ENCODE assay signal across 21 mouse cellular contexts in the genomic region with DNA sequence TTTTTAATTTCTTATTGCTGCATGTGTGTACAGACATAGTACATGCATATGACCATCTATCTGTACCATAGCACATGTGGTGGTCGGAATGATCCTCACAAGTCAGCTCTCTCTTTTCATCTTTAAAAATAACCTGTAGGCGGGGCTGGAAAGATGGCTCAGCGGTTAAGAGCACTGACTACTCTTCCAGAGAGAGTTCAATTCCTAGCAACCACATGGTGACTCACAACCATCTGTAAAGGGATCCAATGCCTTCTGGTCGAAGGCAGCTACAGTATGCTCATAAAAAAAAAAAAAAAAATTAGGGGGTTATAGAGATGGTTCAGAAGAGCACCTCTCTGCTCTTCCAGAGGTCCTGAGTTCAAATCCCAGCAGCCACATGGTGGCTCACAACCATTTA. TPM values are rescaled to one million over a fixed set of nuclear protein-coding genes. Genes with fewer than 3 reads are reported as not detected.
DNase-seq lines count a peak whose midpoint lies in the region; TF ChIP-seq lines count a peak whose summit lies in the region.
"Had no signal": no experiment of that assay in that cellular context is flagged by ENCODE, and none has a peak within 500 bp of the region (broad histone marks: within the 10 kb centered on the region; RNA-seq: fewer than 3 reads in every experiment).

No protein-coding gene starts in this region.

- H3K27ac ChIP-seq in layer of hippocampus, adult 2 months: peak overlapping the region; percentile 59
- H3K27ac ChIP-seq: embryonic facial prominence, embryonic 13.5 days; embryonic facial prominence, embryonic 15.5 days; forebrain, embryonic 10.5 days; forebrain, embryonic 12.5 days had no signal

- H3K4me3 ChIP-seq in layer of hippocampus, adult 2 months: no peak overlapping the region
- H3K4me3 ChIP-seq: embryonic facial prominence, embryonic 13.5 days; embryonic facial prominence, embryonic 15.5 days; erythroblast, embryonic 14.5 days; forebrain, embryonic 10.5 days; forebrain, embryonic 12.5 days had no signal

- peak in 1 of 2 experiments; percentile 49 for DNase-seq in layer of hippocampus, adult 2 months (ENCODE audit: low spot score in 2 of 2)
- no peak for DNase-seq in layer of hippocampus, postnatal 14 days (ENCODE audit: low spot score in 2 of 2)
- peak; percentile 60 for DNase-seq in 3T3-L1 (ENCODE audit: low read depth, low spot score)
- DNase-seq in brain, adult 2 months (ENCODE audit: low read depth, low spot score): peak; percentile 27
- DNase-seq in frontal cortex, postnatal 10 days (ENCODE audit: low spot score in 2 of 2): no peak
- DNase-seq: adrenal gland, adult 8-10 months; adrenal gland, postnatal 14 days; adrenal gland, postnatal 36 days; B cell, adult 2 months; cerebellum, adult 11 months; cerebellum, adult 18-20 months; cerebellum, adult 8-10 months; cerebellum, adult 9-11 months; cerebellum, postnatal 14 days; cerebellum, postnatal 36 days; embryo, embryonic 11 days had no signal

- no peak for TF ChIP-seq CTCF in layer of hippocampus, adult 2 months (conservative IDR thresholded peaks at IDR 0.05)

RNA-seq across cellular contexts. Expression of a gene that starts 31.8 kb away (rescaled TPM):
- 100 to 1,000 TPM; 148 to 162 TPM for total RNA-seq in layer of hippocampus, adult 2 months (2021)
- total RNA-seq in layer of hippocampus, postnatal 14 days (2021): 100 to 1,000 TPM; 140 to 152 TPM

RNA-seq across cellular contexts. Expression of a gene that starts 50.0 kb away (rescaled TPM):
- total RNA-seq in layer of hippocampus, adult 2 months (2021): 100 to 1,000 TPM; 622 to 629 TPM
- total RNA-seq in layer of hippocampus, postnatal 14 days (2021): 100 to 1,000 TPM; 472 to 505 TPM

Comparison
In these comparisons a context has a peak if more than half of its experiments do, and no peak if none do; other contexts are left out.
1. DNase-seq: peak in 3T3-L1 (single experiment) and brain, adult 2 months (single experiment); none in layer of hippocampus, postnatal 14 days (0 of 2) and frontal cortex, postnatal 10 days (0 of 2).